Mouse (Mus musculus): ENCODE data around the gene Snx29. TPM values are rescaled to one million over a fixed set of nuclear protein-coding genes. Genes with fewer than 3 reads are reported as not detected.
"Not testable (repeated sequence)": the region's sequence is repeated elsewhere in the genome, so short reads cannot be mapped to it uniquely, and the experiment has no call there.

Snx29 gene
- total RNA-seq (2021): 10 to 100 TPM; 10.5 to 11.4 TPM
- long read RNA-seq, experiment 1, partial matches to known transcripts: 0 of 1 reads
- long read RNA-seq, experiment 1, other reads (novel, unspliced or antisense): 1 of 1 reads
- long read RNA-seq, experiment 2, partial matches to known transcripts: 0 of 1 reads
- long read RNA-seq, experiment 2, other reads (novel, unspliced or antisense): 1 of 1 reads

DNA sequence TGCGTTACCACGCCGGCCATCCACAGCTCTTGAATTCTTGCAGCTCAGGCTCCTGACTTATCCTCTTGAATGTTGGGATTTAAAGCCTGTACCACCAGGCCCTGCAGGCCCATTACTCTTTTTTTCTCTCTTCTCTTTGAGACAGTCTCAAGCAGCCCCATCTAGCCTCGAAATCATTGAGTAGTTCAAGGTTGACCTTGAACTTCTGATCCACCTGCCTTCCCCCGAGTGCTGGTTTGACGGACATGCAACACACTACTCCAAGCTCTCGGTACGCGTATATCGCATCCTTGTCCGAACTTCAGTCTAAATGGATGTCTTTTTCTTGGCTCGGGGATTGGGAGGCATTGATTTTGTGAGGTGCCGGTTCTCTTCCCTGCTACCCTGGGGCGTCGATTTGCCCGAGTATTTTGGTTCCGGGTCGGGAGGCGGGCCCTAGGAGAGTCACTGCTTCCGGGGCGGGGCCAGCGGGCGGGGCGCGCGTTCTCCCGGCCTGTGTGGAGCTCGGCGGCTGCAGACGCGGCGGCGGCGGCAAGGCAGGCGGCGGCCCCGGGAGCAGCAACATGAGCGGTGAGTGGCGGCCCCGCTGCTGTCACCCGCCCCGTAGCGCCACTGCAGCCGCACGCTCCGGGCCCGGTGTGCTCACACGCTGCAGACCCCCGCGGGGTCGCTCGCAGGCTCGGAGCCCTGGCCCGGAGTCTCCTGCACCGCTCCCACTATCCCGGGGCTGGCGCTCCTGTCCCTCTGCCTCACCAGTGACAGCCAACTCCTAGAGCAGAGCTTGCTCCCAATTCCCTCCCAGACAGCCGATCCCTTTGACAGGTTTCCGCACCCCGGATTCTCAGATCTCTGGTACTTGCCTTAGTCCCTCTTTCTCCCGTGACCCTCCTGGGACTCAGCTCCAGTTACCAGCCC, at the start of gene Snx29:
Gene Snx29 (plus strand): TSS at position 500 of the 915 bp plus-strand sequence.
- DNase-seq: peak; percentile 98 to 100

DNA sequence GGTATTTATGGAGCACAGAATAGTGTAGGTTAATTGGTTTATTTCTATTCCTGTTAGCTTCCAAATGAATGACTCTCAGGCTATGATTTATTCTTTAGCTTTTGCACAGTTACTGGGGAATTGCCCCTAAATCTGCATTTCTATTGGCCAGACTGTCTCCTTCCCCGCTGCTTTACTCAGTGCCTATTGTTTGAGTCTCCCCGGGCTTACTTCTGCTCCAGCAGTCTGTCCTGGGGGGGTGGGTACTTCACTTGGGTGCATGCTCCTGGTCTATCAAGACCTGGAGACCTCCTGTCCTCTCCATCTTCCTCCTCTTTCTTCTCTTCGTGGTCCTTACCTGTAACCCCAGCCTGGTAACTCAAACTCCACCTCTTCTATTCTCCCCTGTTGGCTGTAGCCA, 45.8 kb upstream of the Snx29 start:
- DNase-seq: no peak

DNA sequence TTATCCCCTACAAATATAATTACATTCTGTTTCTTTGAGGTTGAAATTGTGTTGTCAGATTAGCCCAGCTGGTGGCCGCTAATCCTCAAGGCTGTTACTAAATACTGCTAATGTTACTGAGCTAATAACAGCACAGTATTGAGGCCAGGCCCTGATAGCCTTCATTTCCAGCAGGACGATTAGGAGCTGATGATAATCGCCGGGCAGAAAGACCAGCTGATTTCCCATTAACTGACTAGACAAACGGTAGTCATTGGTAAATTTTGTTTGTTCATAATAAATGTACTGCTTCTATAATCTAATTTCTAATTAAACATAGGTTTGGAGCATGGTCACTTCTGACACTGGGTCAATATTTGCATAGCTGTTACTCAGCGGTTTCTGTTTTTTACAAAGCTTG, 43.9 kb upstream of the Snx29 start:
- no peak for DNase-seq

DNA sequence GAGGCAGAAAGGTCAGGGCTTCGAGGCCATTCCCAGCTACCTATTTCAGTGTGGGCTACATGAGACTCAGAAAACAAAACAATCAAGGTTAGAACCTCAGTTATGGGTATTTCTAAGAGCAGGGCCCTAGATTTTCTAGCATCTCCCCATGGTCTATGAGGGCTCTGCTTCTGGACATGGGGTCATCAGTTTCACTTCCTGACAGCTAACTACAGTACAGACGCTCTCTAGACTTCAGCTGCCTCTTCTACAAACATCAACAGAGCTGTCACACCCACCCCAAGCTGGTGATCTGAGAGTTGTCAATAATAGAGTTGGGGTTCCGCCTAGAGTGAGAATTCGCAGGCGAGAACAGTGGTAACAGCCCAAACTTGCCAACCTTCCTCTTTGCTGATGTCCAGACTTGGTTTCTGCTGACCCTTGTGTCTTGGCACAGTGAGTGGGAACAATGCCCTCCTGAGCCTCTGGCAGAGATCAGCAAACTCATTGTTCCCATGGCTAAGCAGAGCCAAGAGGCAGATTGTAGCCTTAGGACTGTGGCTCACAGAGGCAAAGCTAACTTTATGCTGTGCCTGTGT, 40.0 kb upstream of the Snx29 start:
- peak; percentile 7 to 57 for DNase-seq

DNA sequence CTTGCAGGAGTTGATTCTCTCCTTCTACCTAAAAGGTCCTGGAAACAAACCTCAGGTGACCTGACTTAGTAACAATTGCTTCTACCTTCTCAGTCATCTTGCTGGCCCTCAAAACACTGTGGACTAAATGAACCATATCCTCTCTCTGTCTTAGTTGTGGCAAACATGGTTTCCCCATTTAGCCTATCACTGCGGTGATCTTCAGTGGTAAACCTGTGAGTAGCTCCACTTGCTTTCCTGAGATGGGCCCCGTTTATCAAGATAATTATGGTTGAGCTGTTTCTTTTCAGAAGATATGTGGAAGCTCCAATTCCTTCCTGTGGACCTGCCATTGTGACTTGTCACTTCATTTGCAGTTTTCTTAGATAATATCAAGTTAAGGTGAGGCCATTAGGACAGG, 37.8 kb upstream of the Snx29 start:
- DNase-seq: no peak

DNA sequence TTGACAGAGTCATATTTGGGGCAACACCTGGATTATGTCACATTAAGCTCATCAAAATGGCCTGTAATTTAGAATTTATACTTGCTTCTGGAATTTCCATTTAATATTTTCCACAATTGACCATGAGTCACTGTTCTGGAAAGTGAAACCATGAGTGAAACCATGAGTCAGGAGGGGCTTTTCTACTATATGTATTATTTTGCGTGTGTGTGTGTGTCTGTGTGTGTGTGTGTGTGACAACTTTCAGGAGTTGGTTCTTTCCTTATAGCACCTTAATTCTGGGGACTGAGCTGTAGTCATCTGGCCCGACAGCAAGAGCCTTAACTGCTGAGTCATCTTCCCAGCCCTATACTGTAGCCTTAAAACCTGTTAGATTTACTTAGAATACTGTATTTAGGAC, 36.8 kb upstream of the Snx29 start:
- DNase-seq: no peak

DNA sequence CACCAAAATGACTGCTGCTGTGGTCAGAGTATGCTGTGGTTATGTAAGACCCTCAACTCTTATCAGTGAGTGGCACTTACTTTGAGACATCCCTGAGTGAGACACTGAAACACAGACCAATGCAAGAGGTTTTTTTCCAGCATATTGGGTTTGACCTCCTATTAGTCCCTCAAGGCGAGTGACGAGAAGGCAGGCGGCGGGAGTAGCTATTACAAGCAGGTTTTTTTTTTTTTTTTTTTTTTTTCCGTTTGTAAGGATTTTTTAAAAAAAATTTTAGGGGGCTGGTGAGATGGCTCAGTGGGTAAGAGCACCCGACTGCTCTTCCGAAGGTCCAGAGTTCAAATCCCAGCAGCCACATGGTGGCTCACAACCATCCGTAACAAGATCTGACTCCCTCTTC, 33.8 kb upstream of the Snx29 start:
- DNase-seq: not testable (repeated sequence)

DNA sequence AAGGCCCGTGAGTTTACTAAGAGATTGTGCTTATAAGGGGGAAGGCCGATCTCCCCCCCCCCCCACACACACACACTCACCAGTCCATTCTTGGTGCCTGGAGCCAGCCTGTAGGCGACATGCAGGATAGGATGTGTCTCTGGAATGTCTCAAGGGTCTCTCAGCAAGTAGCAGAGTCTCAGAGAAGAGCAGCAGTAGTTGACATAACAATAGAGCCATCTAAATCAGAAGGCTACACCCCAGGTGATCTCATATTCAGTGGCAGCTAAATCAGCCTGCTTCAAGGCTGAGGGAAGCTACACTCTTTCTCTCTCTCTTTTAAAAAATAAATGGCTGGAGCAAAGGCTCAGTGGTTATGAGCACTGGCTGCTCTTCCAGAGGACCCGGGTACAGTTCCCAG, 27.1 kb upstream of the Snx29 start:
- not testable (repeated sequence) for DNase-seq

DNA sequence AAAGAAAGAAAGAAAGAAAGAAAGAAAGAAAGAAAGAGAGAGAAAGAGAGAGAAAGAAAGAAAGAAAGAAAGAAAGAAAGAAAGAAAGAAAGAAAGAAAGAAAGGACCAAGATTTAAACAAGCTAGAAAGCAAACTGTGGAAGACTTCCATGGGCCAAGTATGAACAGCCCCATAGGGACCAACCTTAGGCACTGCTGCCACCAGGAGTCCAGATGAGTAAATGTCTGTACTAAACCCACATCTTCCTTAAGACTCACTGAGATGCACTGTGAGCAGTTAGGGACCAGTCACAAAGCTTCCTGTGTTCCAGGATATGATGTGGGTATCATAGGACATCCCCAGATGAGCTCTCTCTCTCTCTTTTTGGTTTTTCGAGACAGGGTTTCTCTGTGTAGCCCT, 25.0 kb upstream of the Snx29 start:
- peak in 1 of 2 experiments; percentile 23 for DNase-seq

DNA sequence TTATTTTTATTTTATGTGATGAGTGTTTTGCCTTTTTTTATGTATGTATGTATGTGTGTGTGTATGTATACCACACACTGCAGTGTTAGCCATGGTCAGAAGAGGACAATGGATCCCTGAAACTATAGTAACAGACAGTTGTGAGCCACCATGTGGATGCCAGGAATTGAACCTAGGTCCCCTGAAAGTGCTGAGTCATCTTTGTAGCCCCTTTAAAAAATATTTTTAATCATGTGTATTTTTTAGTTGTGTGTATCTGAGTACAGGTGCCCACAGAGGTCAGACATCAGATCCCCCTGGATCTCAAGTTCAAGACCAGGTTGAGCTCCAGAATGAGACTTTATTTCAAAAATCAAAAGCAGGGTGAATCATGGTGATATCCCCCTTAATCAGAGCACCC, 19.0 kb upstream of the Snx29 start:
- no peak for DNase-seq

DNA sequence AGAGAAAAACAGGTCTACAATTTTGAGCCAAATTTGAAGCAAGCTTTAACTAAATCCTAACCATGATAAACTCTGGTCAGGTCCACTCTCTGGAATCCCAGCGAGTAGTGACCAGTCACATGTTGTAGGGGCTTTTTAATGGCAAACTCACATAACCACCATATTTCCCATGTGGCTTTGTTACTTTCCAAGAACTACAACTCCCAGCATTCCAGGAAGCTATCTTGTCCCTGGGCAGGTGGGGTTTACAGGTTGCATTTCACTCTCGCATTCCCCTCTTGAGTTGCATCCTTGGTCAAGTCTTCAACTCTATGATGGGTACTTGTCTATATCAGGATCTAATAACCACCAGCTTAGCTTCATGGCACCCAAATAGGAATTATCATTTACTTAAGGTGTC, 17.2 kb upstream of the Snx29 start:
- no peak for DNase-seq

DNA sequence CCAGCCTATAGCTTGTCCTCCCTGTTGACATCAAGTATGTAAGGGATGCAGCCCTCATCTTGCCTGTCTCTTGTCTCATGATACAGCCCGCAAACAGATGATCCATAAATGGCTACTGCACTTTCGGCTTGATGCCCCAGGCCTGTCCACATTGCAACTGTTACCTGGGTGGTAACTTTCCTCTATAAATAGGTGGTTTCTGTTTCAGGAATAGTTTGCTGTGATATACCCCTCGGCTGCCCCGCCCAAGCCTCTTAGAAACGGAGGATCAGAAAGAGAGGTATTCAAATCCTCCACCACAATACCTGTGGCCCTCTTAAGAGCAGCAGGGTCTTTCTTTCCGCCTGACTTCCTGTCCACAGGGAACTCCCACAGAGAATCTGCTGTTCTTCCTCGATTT, 9.2 kb upstream of the Snx29 start, which contains the start of gene Tnfrsf17:
Gene Tnfrsf17 (plus strand): TSS at position 301 of the 400 bp plus-strand sequence.
- no peak for DNase-seq

DNA sequence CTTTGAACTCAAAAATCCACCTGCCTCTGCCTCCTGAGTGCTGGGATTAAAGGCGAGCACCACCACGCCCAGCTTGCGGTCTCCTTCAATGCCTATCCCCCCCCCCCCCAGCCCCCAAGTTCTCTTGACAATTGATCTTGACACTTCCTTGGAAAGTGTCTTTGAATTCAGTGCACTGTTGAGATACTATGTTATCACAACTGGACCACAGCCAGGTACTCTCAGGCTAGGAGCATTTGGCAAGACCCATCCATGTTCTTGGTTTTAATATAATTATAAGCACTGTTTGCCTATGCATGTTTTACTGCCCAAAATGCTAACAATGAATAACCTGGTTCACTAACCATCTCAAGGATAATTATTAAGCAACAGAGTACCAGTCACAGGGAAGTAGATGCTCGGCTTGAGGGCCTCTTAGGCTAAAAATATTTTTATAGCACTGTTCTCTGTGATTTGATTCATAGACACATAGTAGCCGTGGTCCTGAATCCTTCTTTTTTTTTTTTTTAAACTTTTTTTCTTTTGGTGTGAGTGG, 6.9 kb upstream of the Snx29 start:
- no peak for DNase-seq

DNA sequence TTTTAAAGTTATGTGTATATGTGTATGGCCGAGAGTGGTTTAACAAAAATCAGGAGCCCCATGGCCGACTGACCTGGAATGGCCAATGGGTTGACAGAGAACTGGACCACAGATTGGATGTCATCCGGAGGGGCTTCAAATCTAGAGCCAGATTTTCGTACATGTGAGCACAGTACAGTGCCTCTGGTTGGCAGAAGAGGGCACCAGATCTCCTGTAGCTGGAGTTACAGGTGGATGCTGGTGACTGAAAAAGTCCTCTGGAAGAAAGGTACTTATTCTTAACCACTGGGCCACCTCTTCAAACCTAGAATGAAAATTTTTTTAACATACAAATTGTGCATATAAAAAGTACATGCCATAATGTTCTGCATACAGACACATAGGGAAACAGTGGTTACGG, 6.0 kb upstream of the Snx29 start:
- no peak for DNase-seq

DNA sequence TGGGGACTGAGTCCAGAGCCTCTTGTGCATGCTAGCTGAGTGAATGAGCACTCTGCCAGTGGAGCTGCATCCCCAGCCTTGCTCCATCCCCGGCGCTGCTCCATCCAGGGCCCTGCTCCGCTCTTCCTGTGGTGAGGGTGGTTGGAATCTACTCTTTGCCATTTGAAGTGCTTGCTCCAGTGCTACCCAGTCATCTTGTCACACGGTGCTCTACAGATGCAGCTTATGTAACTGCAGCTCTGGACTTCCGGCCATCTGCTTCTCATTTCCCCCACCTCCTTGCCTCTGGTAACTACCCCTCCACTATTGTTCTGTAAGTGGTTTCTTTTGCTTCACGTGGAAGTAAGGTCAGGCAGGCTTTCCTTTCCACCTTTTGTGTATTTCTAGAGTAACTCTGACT, 5.4 kb upstream of the Snx29 start:
- DNase-seq: peak in 1 of 2 experiments; percentile 36

DNA sequence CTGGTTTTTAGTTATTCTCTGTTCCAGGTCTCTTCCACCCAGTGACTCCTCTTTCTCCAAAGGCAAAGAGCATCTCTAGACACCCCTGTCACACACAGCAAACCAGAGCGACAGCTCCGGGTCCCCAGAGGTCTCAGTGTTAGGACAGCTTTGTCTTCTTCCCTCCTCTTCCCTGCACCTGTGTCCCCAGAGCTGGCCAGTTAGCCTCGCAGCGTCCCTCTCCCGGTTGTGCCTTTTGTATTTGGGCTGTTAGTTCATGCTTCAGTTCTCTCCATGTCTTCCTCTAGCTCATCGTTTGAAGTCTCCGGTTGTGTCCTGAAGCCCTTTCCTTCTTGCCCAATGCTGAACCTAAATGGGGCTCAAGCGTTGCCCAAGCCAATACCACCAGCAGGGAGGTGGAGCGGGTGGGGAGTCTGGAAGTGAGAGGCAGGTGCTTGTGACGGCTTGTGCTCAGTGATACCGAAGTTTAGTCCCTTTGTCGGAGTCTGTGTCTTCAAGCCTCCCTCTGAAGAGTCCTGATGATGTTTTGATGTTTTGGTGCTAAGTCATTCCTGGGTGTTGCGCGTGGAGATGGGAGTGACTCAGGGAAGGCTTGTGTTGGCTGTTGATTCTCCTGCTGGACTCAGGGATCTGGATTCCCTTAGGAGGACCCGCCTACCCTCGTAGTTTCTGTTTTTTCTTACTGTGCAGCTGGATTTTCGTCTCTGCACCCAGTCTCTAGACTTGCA, 780 bp downstream of the Snx29 start:
- peak; percentile 38 to 45 for DNase-seq

DNA sequence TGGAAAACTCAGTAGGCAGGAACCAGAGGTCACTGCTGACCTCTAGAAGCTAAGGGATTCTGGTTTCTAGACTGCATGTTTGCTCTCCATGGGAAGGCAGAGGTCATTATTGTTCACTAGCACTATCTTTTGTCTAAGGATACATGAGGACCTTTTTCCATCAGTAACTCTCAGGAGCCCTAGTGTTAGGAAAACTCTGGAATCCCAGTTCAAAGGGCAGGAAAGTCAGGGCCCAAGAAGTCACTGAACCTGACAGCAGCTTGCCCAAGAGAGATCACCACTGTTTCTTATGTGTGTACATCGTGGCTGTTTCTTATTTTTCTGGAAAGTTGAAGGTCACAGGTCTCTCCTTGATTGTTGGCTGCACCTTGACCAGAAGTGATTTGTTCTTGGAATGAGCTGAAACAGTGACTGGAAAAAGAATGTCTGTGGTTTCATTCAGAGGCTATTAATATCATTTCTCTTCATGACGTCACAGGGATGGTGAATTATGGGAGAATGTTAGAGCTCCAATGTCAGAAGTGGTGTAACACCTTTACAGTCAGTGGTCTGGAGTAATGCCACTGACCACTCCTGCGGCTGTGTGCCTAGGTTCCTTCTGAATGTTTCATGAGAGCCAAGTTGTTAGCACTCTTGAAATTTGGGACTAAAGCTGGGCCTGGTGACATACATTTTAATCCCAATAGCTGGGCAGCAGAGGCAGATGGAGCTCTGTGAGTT, 7.5 kb downstream of the Snx29 start:
- no peak for DNase-seq

DNA sequence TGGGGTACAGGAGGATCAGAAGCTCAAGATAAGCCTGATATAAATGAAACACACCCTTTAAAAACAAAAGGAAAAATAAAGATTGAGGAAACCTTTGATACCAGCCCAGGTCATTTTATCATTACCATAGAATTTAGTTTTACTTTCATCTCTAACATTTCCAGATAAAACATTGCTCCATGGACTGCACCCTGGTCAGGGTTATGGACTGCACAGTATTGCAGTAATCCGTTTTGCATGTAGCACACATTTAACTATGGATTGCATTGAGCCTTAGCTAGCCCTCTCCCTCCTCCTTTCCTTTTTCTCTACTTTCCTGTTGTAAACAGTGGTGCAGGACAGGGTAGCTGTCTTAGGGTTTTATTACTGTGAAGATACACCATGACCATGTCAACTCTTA, 8.3 kb downstream of the Snx29 start:
- DNase-seq: no peak

DNA sequence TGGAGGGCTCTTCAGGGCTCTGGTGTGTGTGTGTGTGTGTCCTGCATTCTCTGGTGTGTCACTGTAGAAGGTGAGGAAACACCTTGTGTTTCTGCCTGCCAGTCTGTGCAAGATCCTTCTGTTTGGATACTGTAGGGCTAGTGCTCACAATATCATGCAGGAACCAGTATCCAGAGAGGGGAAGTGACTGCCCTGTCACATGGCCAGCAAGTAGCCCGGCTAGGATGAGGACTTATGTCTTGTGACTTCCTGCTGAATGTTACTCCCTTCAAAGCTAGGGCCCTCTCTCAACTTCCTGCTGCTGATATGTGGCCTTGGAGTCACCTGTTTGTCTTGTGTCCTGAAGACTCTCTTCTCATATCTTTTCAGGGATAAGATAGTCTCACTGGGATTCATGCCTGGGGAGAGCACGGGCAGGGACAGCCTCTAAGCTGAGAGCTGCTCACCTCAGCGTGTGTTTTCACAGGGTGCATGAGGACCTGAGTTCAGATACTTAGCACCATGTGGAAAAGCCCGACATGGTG, 20.6 kb downstream of the Snx29 start:
- peak; percentile 31 to 71 for DNase-seq

DNA sequence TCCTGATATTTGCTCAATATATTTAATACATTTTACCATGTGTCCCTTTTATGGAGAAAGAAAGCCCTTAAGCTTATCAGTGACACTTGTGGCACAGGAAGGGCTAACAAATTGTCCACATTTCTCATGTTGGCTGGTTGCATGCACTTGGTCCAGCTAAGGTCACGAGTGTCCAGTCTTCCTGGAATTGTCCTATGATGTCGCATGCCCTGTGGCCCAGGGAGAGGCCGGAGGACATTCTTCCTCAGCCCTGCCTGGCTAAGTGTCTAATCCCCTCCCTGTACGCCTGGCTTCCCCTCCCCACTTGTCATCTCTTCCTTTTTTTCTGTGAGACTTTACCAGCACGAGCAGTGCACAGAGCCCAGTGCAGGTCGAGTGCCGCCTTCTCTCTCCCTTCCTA, 29.2 kb downstream of the Snx29 start:
- DNase-seq: peak in 1 of 2 experiments; percentile 27

DNA sequence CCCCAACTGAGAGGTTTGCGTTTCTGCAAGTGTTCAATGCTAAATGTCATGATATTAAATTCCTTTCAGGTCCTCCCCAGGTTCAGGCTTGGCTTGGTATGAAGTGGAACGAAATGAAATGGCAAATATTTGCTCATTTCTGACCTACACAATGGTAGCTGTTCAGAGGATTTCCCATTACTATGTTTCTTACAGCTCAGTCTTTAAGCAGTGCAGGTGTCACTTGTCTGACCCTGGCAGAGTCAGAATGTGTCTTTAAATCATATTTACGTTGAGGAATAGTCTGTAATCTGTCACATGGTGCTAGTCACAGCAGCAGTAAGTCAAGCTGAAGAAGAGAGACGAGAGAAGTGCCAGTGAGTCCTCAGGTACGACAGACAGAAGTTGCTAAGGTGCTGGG, 36.5 kb downstream of the Snx29 start:
- DNase-seq: no peak

Measured in heart, adult 18-20 months (tissue).